Mouse (Mus musculus): ENCODE measurements around the gene Asb1.

The Asb1 gene

GRCm38 (mm10) chr1:91540271-91540826 is at the start of gene Asb1:
TSS of gene Asb1 (plus strand) at chr1:91540544.
- DNase-seq (ENCODE audit: low read depth, low spot score), result peak; percentile 98

DNA sequence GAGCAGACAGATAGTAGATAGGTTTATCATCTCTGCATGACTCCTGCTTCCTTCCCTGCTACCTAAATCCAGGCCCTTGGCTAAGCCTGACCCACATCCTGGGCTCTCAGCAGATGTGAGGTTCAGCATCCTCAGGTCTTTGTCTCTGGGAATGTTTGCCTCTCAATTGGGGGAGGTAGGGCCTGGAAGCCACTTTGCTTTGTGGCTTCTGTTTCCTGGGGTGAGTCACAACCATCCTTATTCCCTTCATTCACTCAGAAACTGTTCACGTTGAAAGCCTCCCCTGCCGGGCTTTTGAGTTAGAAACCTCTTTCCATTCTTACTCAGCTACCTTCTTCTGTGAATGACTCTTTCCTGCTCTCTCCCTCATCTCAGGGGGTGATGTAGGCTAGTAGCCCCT is 47.6 kb upstream of the Asb1 start:
- no peak for DNase-seq (ENCODE audit: low read depth, low spot score)

- DNase-seq (ENCODE audit: low read depth, low spot score), result no peak
Observed at GRCm38 (mm10) chr1:91493938-91494337, 46.4 kb upstream of the Asb1 start.

GRCm38 (mm10) chr1:91494457-91495140 is 45.7 kb upstream of the Asb1 start, which contains the start of gene Traf3ip1:
TSS of gene Traf3ip1 (plus strand) at chr1:91494647.
- peak; percentile 78 for DNase-seq (ENCODE audit: low read depth, low spot score)

DNA sequence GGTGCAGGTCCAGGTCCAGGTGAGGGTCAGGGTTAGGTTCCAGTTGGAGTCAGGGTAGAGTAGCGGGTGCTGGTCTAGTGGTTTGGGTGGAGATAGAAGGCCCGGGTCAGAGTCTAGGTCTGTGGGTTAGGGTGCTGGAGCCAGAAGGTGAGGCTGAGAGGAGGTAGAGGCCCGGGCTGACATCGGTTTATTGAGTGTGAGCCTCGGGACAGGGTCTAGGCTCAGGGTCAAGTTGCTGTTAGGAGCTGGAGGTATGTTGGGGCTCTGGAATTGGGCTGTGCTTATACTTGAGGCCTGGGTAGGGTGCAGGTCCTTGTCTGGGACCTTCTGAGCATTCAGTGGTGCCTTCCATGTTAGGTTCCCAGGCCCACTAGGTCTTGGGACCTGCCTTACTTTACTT is 45.0 kb upstream of the Asb1 start:
- no peak for DNase-seq (ENCODE audit: low read depth, low spot score)

GRCm38 (mm10) chr1:91498579-91498978 is 41.8 kb upstream of the Asb1 start:
- no peak for DNase-seq (ENCODE audit: low read depth, low spot score)

DNA sequence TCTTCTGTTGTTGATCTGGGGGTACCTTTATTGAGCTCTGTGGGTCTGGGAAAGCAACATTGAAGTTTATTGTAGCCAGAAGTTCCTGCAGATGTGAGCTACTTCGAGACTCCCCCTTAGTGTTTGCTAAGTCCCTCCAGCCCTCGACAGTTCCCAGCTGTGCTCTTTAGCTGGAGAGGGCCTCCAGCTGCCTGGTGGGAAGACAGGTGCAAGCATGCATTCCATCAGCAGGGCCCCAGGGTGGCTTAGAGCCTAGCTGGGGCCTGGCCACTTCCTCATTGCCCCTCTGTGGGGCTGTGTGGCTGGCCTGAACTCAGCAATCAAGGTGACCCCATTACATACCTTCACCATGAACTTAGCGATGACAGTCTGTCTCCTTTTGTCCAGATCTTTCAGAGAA is 35.7 kb upstream of the Asb1 start:
- no peak for DNase-seq (ENCODE audit: low read depth, low spot score)

- DNase-seq (ENCODE audit: low read depth, low spot score), result no peak
Observed at GRCm38 (mm10) chr1:91514916-91515315, 25.4 kb upstream of the Asb1 start.

- DNase-seq (ENCODE audit: low read depth, low spot score), result no peak
Observed at GRCm38 (mm10) chr1:91515642-91516041, 24.7 kb upstream of the Asb1 start.

- peak; percentile 42 for DNase-seq (ENCODE audit: low read depth, low spot score)
Observed at GRCm38 (mm10) chr1:91523759-91524158, 16.6 kb upstream of the Asb1 start.

- DNase-seq (ENCODE audit: low read depth, low spot score), result no peak
Observed at GRCm38 (mm10) chr1:91525838-91526237, 14.5 kb upstream of the Asb1 start.

GRCm38 (mm10) chr1:91530166-91530565 is 10.2 kb upstream of the Asb1 start:
- no peak for DNase-seq (ENCODE audit: low read depth, low spot score)

DNA sequence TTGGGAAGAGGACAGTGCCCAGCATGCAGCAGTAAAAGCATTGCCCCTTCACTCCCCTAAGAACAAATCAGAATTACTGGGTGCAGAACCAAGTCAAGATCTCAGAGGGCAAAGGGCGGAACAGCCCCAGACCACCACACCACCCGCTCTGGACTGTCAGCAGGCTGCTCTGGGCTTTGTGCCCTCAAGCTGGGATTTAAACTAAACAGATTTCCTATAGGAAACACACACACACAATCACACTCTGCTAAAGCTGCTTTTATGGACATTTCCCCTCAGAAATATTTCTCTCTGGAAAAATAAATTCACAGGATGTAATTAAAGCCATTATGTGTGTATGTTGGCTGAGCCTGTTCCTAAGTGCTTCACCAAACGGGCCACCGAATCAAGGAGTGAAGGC is 8.1 kb upstream of the Asb1 start:
- no peak for DNase-seq (ENCODE audit: low read depth, low spot score)

DNA sequence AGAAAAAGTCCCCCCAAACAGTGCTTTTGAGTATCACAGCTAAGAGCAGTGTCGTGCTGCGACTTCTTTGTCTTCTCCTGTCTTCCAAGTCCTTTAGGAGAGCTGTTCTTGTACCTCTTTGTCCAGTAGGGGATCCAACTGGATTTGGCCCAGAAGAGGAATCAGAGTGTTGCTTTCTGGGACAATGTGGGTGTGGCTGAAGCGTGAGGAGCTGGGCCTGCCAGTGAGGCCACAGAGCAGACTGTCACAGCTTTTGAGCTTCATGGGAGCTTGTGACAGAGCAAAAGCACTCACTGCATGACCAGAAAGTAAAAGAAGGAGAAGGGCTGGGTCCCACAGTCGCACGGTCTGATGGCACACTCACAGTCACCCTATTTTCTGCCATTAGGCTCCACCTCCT is 7.5 kb upstream of the Asb1 start:
- DNase-seq (ENCODE audit: low read depth, low spot score), result peak; percentile 44

DNA sequence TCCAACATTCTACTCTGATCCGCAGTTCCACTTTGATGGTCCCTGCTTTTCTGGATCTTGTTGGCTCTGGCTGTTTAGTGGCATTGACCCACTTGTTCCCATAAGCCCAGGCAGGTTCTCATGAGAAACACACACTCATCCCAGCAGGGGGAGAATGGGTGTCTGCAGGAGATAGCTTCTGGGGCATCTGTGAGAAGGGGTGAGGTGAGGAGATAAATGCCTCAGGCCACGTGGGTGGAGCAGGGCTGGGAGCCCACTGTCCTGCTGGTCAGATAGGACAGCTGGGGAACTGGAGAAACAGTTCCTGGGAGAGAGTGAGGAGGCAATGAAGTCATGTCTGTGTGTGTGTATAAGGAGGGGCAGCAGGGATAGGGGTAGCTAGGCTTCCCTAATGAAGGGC is 6.9 kb upstream of the Asb1 start:
- DNase-seq (ENCODE audit: low read depth, low spot score), result peak; percentile 77

DNA sequence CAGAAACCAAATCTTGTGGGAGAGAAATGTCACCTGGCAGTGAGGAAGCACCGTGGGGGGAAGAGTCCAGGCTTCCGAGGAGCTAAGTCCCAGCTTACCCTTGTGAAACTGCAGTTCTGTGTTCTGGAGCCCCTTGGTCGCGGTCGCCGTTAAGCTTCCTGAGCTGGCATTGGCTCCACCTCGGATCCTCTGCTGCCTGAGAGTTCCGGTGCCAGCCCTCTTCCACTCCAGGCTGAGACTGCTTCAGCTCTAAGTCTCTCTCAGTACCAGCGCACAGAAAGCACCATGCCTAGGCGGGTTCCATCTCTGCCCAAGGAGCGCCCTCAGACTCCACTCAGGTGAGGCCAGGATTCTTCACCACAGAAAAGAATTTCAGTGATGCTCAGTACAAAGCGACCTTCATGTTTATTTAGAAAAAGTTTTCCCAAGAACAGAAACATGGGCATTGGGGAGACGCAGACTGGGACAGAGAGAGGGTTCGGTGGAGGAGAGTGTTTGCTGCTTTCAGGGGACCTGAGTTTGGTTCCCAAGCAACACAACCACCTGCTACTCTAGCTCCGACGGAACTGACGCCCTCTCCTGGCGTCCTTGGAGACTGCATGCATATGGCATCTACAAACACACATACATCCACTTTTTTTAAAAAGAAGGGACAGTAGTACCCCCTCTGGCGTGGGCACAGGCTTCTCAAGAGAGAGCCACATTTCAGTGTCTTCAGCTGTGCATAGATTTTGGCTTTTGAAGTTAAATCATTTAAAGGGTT is 6.2 kb upstream of the Asb1 start:
- DNase-seq (ENCODE audit: low read depth, low spot score), result peak; percentile 52

- no peak for DNase-seq (ENCODE audit: low read depth, low spot score)
Observed at GRCm38 (mm10) chr1:91537786-91538569, 2.4 kb upstream of the Asb1 start.

DNA sequence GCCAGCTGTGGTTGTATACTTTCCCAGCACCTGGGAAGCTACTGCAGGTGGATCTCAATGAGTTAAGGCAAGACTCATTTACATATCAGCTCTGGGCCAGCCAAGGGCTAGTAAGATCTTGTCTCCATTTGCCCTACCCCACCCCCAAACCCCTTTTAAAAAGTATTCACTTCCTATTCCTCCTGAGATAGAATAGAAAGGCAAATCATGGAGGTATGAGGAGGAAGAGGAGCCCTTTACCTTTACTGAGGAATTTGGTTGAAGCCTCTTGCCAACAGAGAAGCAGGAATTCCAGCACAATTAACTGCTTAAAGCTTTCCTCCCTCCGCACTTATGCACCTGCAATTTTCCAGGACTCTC is 1.8 kb upstream of the Asb1 start:
- DNase-seq (ENCODE audit: low read depth, low spot score), result no peak

GRCm38 (mm10) chr1:91539246-91539645 is 1.1 kb upstream of the Asb1 start:
- peak; percentile 60 for DNase-seq (ENCODE audit: low read depth, low spot score)

DNA sequence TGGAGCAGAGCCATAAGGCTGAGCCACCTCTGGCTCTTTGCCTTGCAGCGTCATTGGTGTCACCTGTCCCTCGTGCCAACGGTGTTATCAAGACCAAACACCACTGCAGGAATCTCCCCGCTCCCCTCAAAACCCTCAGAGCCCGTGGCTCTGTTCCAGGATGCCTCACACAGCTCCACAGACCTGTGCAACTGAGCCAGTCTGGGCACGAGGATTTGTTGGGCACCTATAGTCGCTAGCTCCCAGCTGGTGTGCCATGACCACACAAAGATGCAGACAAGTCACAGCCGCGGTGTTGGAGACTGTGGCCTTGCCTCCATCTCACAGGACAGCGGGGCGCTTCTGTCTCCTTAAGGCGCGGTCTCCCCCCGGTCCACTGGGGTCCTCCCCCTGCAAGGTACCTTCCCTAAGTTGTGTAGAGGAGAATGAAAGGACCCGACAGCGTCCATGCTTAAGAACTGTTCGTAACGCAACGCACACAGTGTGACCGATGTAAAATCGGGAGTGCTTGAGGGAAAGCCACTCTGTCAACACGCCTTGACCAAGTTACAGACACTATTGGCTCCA is 557 bp upstream of the Asb1 start:
- peak; percentile 63 for DNase-seq (ENCODE audit: low read depth, low spot score)

DNA sequence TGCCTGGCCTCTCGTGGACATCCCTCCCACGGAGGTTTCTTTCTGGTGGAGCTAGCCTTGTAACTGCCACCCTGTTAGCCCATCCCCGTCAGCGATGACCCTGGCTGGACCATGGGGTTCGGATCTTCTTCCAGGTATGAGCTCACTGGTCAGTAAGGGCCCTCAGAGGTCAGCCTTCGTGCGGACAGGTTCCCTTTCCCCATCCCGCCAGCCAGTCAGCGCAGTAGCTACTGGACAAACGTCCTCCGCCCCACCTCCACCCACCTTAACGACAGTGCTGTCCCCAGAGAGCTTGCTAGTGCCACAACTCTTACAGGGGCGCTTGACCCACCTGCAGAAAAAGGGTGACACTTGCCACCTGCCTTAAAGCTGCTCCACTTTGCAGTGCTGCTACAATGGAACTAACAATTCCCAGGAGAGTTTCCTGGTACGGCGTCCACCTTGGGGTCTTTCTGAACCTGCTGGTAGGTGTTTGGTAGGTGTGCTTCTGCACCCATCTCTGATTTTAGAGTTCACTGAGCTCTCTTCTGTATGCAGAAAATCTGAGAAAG is 773 bp downstream of the Asb1 start:
- DNase-seq (ENCODE audit: low read depth, low spot score), result no peak

DNA sequence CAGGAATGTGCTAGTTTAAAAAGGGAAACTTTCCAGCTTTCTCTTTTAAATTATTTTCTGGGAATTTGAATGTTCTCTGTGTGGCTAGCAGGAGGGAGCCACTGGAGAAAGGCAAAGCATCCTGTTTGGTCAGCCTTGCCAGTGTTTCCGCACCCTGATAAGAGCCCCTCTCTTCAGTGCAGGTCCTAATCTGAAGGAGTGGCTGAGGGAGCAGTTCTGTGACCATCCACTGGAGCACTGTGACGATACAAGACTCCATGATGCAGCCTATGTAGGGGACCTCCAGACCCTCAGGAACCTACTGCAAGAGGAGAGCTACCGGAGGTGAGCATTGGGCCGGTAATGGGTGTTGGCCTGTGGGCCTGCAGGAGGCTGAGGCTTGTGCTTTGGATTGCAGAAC is 3.6 kb downstream of the Asb1 start:
- peak; percentile 42 for DNase-seq (ENCODE audit: low read depth, low spot score)
